Mouse (Mus musculus) heart, adult 9 months (tissue): ENCODE results near the gene Evl.
"Not testable (repeated sequence)": the region's sequence is repeated elsewhere in the genome, so short reads cannot be mapped to it uniquely, and the experiment has no call there.

Experiments used
- DNase-seq, 2 experiments: peaks; one replicate each; pipeline ENCODE4 v3.0.0; 2022; ENCODE audit warnings: low spot score in 2 of 2

Gene Evl

GRCm38 (mm10) chr12:108698697-108699471 lies 144.4 kb downstream of the Evl start:
- no peak for DNase-seq

GRCm38 (mm10) chr12:108699576-108699975 lies 145.1 kb downstream of the Evl start:
- no peak for DNase-seq

GRCm38 (mm10) chr12:108700037-108700436 lies 145.5 kb downstream of the Evl start:
- no peak for DNase-seq

- DNase-seq = no peak
Measured at GRCm38 (mm10) chr12:108701221-108701620, 146.7 kb downstream of the Evl start.

- no peak for DNase-seq
Measured at GRCm38 (mm10) chr12:108702185-108702584, 147.7 kb downstream of the Evl start, which contains the start of gene Degs2. Gene Degs2, minus strand, starts transcription at chr12:108702315.

- no peak for DNase-seq
Measured at GRCm38 (mm10) chr12:108705486-108705885, 151.0 kb downstream of the Evl start.

- no peak for DNase-seq
Measured at GRCm38 (mm10) chr12:108706129-108706528, 151.6 kb downstream of the Evl start.

GRCm38 (mm10) chr12:108709386-108709785 lies 154.9 kb downstream of the Evl start:
- DNase-seq = no peak

GRCm38 (mm10) chr12:108709964-108710765 lies 155.6 kb downstream of the Evl start:
- DNase-seq = no peak

GRCm38 (mm10) chr12:108710861-108711615 lies 156.5 kb downstream of the Evl start:
- DNase-seq = no peak

GRCm38 (mm10) chr12:108712481-108712880 lies 158.0 kb downstream of the Evl start:
- peak in 1 of 2 experiments; percentile 6 for DNase-seq

- DNase-seq = not testable (repeated sequence)
Measured at GRCm38 (mm10) chr12:108713972-108714371, 159.5 kb downstream of the Evl start.

GRCm38 (mm10) chr12:108715854-108716253 lies 161.3 kb downstream of the Evl start:
- DNase-seq = no peak

- DNase-seq = no peak
Measured at GRCm38 (mm10) chr12:108718485-108718884, 164.0 kb downstream of the Evl start.

- DNase-seq = no peak
Measured at GRCm38 (mm10) chr12:108722464-108722863, 167.9 kb downstream of the Evl start.

- DNase-seq = no peak
Measured at GRCm38 (mm10) chr12:108723841-108724240, 169.3 kb downstream of the Evl start.

GRCm38 (mm10) chr12:108734386-108734785 lies 179.9 kb downstream of the Evl start:
- DNase-seq = no peak

GRCm38 (mm10) chr12:108737838-108738237 lies 183.3 kb downstream of the Evl start:
- DNase-seq = no peak
